Mouse (Mus musculus) right cerebral cortex, adult 18-20 months (tissue): ENCODE data around the gene Klk10.

ENCODE experiments used
- DNase-seq: peaks from one replicate; pipeline ENCODE4 v3.0.0; 2022; ENCODE audit warnings: mixed read lengths

The Klk10 gene

GRCm38 (mm10) chr7:43797333-43797769, 16.5 kb downstream of the Klk10 start, which contains the start of gene Klk8:
Gene Klk8, plus strand, starts transcription at chr7:43797577.
- no peak for DNase-seq

DNA sequence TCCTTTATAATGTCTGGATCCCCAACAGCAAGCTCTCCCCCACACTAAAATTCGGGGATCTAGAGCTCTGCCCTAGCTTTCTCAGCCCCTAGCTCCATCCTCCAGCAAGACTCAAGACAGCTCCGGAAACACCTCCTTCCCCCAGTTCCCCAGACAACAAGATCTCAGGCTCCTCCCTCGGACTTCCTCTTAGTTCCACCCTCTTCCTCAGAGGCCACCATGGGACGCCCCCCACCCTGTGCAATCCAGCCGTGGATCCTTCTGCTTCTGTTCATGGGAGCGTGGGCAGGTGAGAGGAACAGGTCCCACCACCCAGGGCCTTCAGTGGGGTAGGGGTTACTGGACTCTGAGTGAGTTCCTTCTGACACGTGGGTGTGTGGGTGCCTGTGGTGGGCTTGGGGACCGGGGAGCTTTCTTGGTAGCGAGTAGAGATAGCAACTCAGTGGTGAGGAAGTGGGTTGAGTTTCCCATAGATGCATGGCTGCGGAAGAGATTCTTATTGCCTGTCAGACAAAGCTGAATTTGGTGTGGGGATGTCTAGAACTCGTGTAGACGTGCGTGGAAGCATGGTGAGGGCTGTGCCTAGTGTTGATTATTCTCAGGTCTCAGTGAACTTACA, 17.1 kb downstream of the Klk10 start:
- DNase-seq: no peak

- DNase-seq: no peak
Measured at GRCm38 (mm10) chr7:43799876-43800275, 19.0 kb downstream of the Klk10 start.

DNA sequence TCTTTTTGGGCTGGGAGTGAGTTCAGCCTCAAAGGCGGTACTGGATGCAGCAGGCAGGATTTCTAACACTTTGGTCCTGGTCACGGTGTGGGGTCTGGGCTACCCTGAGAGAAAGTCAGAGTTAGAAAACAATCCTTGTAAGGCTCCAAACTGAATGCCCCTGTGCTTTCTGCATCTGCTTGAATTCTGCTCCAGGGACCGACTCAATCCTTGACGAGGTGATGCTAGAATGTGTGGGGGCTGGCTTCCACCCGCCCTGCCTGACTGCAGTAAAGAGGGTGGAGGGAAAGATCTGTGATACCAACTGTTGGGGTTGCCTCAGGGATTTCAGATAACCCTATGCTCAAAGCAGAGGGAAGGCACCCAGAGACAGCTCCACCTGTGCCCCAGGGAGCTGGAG, 30.2 kb downstream of the Klk10 start, which contains the start of gene Klk7:
Gene Klk7 (plus strand): TSS at position 301 of the 400 bp plus-strand sequence.
- no peak for DNase-seq

- no peak for DNase-seq
Measured at GRCm38 (mm10) chr7:43815211-43815610, 34.4 kb downstream of the Klk10 start.

GRCm38 (mm10) chr7:43816746-43817145, 35.9 kb downstream of the Klk10 start:
- no peak for DNase-seq

- DNase-seq: no peak
Measured at GRCm38 (mm10) chr7:43821581-43821980, 40.7 kb downstream of the Klk10 start.

DNA sequence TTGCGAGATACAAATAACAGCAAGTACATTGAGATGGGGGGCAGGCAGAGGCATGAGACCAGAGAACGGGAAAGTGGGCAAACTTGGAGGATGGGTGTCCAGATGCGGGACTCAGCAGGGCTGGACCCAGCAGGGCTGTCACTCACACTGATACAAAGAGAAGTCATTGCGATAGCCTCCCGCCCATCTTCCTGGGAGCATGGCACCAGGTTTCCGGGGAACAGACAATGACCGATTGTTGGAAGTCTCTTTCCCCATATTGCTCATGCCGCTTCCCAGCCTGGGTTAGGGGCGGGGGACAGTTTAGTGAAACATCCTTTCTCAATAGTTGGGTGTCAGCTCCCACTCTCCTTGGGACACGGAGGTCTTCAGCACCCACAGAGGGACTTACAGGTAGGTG, 43.4 kb downstream of the Klk10 start, which contains the start of gene Klk6:
Gene Klk6 (plus strand): TSS at position 301 of the 400 bp plus-strand sequence.
- DNase-seq: no peak

DNA sequence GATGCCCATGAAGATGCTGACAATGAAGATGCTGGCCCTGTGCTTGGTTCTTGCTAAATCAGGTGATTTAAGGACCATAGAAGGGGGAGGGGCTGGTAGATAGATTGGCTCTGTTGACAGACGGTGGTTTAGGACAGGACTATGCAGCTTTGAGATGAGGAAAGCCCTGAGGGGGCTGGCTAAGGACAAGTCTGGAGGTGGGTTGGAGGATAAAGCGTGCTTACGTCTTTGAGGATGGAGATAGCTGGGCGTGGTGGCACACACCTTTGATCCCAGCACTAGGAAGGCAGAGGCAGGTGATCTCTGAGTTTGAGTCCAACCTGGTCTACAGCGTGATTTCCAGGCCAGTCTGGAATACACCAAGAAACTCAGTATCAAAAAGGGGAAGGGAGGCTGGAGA, 45.2 kb downstream of the Klk10 start:
- DNase-seq: no peak

DNA sequence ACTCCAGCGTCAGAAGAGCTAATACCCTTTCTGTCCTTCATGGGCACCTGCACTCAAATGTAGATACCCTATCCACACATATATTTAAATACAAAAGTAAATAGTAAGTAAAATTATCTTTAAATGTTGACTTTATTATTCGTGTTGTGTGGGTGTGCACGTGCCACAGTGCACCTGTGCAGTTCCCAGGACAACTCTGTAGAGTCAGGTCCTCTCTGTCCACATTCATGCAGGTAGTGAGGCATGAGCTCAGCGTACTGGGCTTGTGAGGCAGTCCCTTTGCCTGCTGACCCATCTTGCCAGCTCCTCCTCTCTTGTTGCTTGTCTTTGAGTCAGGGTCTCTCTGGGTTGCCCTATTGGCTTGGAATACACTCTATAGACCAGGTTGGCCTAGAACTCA, 46.9 kb downstream of the Klk10 start:
- no peak for DNase-seq

DNA sequence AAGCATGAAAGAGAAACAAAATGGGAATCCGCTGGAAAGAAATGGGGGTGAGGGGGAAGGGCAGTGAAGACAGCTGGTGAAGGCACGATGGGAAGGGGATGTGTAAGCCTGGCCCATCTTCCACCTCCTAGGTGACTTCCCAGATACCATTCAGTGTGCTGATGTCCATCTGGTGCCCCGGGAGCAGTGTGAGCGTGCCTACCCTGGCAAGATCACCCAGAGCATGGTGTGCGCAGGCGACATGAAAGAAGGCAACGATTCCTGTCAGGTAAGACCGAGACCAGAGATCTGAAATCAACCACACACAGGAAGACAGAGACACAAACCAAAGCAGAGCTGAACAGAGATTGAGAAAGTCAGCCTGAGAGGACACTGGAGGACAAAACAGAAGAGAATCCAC, 48.2 kb downstream of the Klk10 start:
- no peak for DNase-seq
